Mouse (Mus musculus): ENCODE data around the gene Igsf21. TPM values are rescaled to one million over a fixed set of nuclear protein-coding genes. Genes with fewer than 3 reads are reported as not detected.
A peak's percentile ranks its signal among the peaks of the same experiment; 100 is the strongest.

Igsf21 gene
- polyA plus RNA-seq, 1 experiment from 2014 or later, result 30.0 TPM

DNA sequence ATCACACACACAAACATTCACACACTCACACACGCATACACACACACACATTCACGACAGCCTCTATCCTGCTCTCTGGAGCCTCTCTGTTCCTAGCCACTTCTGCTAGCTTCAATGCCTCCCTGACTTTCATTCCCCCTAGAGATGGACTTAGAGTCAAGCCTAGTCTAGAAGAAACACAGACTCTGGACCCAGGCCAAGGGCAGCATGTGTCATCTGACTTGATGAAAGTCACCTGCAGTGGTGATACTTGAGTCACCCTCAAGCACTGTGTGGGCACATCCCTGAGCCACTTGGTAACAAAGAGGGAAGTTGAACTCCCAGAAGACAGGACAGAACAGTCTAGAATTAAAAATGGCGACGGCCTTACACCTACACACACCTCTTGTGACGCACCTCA lies 168.2 kb downstream of the Igsf21 start:
- Histone ChIP-seq H3K4me3 (ENCODE audit: low read depth, low read length) (no peak overlapping the region), H3K27ac (ENCODE audit: low read depth, low read length) (no peak overlapping the region), H3K4me1 (ENCODE audit: control insufficient read depth, insufficient read depth, low read length) (peaks cover 26% of the 10 kb centered on the region), H3K4me2 (ENCODE audit: low read length) (no peak overlapping the region), H3K9me3 (replicated peaks; ENCODE audit: control insufficient read depth, low read length) (no peaks in the 10 kb centered on the region), H3K9ac (ENCODE audit: low read length) (no peak overlapping the region), H3K36me3 (ENCODE audit: control insufficient read depth, insufficient read depth, low read length) (no peaks in the 10 kb centered on the region), H3K27me3 (replicated peaks; ENCODE audit: control insufficient read depth, insufficient read depth, low read length) (no peaks in the 10 kb centered on the region)
- ATAC-seq (no peak), DNase-seq (ENCODE audit: low spot score) (no peak)
- WGBS, result 92% methylated on average over 5 of the region's 5 CpGs

DNA sequence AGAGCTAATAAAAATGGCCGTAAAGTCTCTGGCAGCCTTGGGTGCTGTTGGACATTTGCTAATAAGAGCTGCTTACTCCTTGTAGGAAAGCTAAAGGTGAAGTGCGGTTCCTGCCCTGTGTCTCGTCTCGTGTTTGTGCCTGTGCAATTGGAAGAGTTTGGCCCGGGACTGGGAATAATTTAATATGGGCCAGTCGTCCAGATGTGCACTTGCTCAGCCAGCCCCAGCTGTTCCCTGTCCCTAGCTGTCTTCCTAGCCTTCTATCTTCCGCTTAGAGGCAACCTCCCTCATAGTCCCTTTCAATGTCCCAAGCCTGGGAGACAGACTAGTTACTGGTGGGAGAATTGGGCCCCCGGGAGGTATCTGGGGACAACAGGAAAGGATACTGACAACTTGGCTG lies 169.0 kb downstream of the Igsf21 start:
- WGBS, result 78% methylated on average over 8 of the region's 8 CpGs

DNA sequence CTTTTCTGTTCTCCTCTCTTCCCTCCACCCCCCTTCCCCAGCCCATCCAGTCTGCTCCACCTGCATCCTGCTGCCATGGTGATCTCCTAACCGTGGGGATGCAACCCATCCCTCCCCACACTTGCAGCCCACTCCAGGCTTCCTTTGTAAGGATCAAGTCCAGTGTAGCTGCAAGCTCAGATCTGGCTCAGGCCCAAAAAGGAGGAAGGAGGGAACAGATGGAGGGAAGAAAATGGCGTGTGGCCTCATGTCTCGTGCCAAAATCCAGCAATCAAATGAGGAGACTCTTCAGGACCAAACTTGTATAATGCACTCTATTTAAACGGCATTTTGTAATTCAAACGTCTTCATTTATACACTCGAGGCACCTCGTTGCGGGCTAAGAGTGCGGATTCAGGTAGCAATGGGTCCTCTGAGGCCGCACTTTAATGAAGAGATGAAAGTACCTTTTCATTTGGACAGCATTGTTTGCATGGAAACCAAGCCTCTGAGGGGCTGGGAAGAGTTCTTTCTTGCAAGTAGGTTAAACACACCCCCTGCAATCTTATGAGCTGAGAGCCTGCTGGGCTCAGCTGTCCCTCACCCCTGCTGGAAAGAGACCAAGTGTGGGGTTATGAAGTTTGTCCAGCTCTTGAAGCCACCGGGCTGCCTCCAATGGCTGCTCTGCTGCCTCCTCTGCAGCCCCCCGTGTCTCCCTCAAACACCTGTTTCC lies 169.6 kb downstream of the Igsf21 start:
- ATAC-seq (peak; percentile 91), DNase-seq (ENCODE audit: low spot score) (peak; percentile 87)
- 0 out of 2 replicates have a peak overlapping the region, but pooled peaks have one; percentile 12 for H3K4me2 ChIP-seq (ENCODE audit: low read length)
- H3K9me3 ChIP-seq (replicated peaks; ENCODE audit: control insufficient read depth, low read length), result no peaks in the 10 kb centered on the region
- no peak overlapping the region for H3K9ac ChIP-seq (ENCODE audit: low read length)
- H3K27me3 ChIP-seq (replicated peaks; ENCODE audit: control insufficient read depth, insufficient read depth, low read length), result no peaks in the 10 kb centered on the region
- H3K4me3 ChIP-seq (ENCODE audit: low read depth, low read length), result no peak overlapping the region
- WGBS, result 20% methylated on average over 12 of the region's 12 CpGs
- H3K27ac ChIP-seq (ENCODE audit: low read depth, low read length), result peak overlapping the region; percentile 61
- H3K4me1 ChIP-seq (ENCODE audit: control insufficient read depth, insufficient read depth, low read length), result peaks cover 26% of the 10 kb centered on the region
- no peaks in the 10 kb centered on the region for H3K36me3 ChIP-seq (ENCODE audit: control insufficient read depth, insufficient read depth, low read length)

More for the DNA sequence above, 169.0 kb downstream of the Igsf21 start:
- ATAC-seq (no peak), DNase-seq (ENCODE audit: low spot score) (no peak)
- H3K27ac ChIP-seq (ENCODE audit: low read depth, low read length), result peak overlapping the region; percentile 61; the same call in 1 of the 2 replicates
- H3K9me3 ChIP-seq (replicated peaks; ENCODE audit: control insufficient read depth, low read length), result no peaks in the 10 kb centered on the region
- no peak overlapping the region for H3K4me2 ChIP-seq (ENCODE audit: low read length)
- H3K4me3 ChIP-seq (ENCODE audit: low read depth, low read length), result no peak overlapping the region
- H3K4me1 ChIP-seq (ENCODE audit: control insufficient read depth, insufficient read depth, low read length), result peaks cover 26% of the 10 kb centered on the region
- H3K9ac ChIP-seq (ENCODE audit: low read length), result no peak overlapping the region
- no peaks in the 10 kb centered on the region for H3K27me3 ChIP-seq (replicated peaks; ENCODE audit: control insufficient read depth, insufficient read depth, low read length)
- H3K36me3 ChIP-seq (ENCODE audit: control insufficient read depth, insufficient read depth, low read length), result no peaks in the 10 kb centered on the region

DNA sequence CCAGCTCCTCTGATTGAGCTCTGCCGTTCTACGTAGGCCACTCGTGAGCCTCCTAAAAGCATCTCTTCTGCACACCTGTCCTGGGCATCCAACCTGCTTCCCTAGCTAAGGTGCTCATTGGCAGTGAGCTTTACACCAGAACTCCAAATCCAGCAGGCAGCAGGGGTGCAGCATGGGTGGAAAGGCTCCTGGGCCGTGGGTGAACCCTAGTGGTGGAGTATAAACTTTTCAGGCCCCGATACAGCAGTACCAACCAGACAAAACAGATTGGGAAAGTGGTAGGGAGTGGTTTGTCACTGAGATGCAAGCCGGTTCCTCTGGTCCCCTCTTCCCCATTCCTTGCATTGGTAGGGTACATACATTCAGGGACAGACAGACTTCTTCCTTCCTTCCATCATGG lies 170.2 kb downstream of the Igsf21 start:
- Histone ChIP-seq H3K27ac (ENCODE audit: low read depth, low read length) (peak overlapping the region; percentile 61; the same call in 1 of the 2 replicates), H3K9ac (ENCODE audit: low read length) (peak overlapping the region; percentile 17; the same call in 1 of the 2 replicates), H3K9me3 (replicated peaks; ENCODE audit: control insufficient read depth, low read length) (no peaks in the 10 kb centered on the region), H3K36me3 (ENCODE audit: control insufficient read depth, insufficient read depth, low read length) (no peaks in the 10 kb centered on the region), H3K4me2 (ENCODE audit: low read length) (no peak overlapping the region), H3K4me3 (ENCODE audit: low read depth, low read length) (no peak overlapping the region), H3K4me1 (ENCODE audit: control insufficient read depth, insufficient read depth, low read length) (peaks cover 23% of the 10 kb centered on the region), H3K27me3 (replicated peaks; ENCODE audit: control insufficient read depth, insufficient read depth, low read length) (no peaks in the 10 kb centered on the region)
- 63% methylated on average over 6 of the region's 6 CpGs for WGBS
- ATAC-seq (peak; percentile 45), DNase-seq (ENCODE audit: low spot score) (no peak)

DNA sequence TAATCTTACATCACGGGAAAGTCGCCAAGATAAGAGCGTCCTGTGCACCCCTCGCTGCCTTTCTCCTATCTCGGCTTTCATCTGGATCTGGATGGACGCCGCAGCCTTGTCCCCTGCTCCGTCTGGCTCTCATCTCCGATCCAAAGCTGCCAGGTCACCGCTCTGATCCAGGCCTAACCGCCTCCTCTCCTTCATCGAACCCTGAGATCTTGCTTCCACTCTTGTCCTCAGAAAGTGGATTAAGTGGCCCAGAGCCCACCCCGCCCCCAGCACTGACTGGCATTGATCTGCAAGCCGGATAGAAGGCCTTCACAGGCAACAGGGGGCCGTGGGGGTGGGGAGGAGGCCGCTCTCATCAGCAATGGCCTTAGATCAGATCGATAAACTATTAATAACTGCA lies 175.5 kb downstream of the Igsf21 start:
- Histone ChIP-seq H3K4me2 (ENCODE audit: low read length) (no peak overlapping the region), H3K27ac (ENCODE audit: low read depth, low read length) (peak overlapping the region; percentile 70; the same call in 1 of the 2 replicates), H3K27me3 (replicated peaks; ENCODE audit: control insufficient read depth, insufficient read depth, low read length) (no peaks in the 10 kb centered on the region), H3K4me3 (ENCODE audit: low read depth, low read length) (no peak overlapping the region), H3K9ac (ENCODE audit: low read length) (no peak overlapping the region), H3K9me3 (replicated peaks; ENCODE audit: control insufficient read depth, low read length) (no peaks in the 10 kb centered on the region), H3K36me3 (ENCODE audit: control insufficient read depth, insufficient read depth, low read length) (no peaks in the 10 kb centered on the region), H3K4me1 (ENCODE audit: control insufficient read depth, insufficient read depth, low read length) (peaks cover 22% of the 10 kb centered on the region)
- no peak for DNase-seq (ENCODE audit: low spot score)
- WGBS, result 23% methylated on average over 17 of the region's 17 CpGs
- no peak for ATAC-seq

DNA sequence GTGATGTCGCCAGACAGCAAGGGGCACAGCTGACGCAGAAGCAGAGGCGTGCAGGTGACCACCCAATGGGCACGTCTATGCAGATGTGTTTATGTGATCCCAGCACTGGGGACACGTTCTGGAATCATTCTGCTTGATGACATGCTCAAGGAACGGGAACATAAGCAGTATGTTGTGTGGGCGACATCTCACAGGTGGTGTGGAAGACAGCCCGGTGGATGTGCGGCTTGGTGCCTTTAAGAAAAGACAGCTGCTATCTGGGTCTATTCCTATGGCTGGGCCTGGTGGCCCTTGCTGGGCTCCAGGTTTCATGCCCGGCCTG lies 176.3 kb downstream of the Igsf21 start:
- ATAC-seq (no peak; the same call in 1 of the 2 replicates), DNase-seq (ENCODE audit: low spot score) (no peak)
- WGBS, result 31% methylated on average over 10 of the region's 10 CpGs

DNA sequence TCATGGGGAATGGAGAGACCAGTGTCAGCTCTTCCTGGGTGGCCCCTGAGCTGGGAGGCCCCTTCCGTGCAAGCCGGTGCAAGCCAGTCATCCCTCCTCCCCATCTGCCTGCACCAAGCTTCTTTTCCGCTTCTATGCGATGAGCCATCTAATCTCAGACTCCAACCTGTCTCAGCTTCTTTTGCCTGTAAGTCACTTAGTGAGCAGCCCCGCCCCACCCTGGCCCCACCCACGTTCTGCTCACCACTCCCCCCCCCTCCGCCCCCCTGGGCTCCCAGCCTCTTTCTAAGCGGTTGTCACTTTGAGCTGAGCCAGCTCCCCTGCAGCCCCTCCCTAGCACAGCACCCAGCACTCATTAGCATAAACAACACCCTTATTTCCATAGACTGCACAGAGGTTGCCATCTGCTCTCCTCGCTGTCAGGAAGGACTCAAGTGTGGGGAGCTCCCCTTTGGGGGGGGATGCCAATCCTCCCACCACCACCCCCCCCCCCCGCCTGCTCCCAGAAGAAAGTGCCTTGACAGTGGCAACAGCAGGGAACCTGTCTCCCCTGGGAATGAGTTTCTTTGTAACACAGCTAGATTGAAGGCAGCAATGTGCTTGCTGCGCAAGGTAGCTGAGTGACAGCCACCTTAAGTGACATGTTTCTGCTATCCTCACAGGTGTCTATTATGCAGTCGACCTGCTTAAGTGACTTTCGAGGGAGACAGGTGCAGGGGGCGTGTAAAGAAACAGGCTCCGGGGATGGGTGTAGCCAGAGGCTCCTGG lies 176.8 kb downstream of the Igsf21 start:
- peak overlapping the region; percentile 70 for H3K27ac ChIP-seq (ENCODE audit: low read depth, low read length)
- no peaks in the 10 kb centered on the region for H3K9me3 ChIP-seq (replicated peaks; ENCODE audit: control insufficient read depth, low read length)
- no peak overlapping the region for H3K4me2 ChIP-seq (ENCODE audit: low read length)
- H3K27me3 ChIP-seq (replicated peaks; ENCODE audit: control insufficient read depth, insufficient read depth, low read length), result no peaks in the 10 kb centered on the region
- DNase-seq (ENCODE audit: low spot score) (peak; percentile 91), ATAC-seq (peak; percentile 97)
- WGBS, result 5% methylated on average over 15 of the region's 15 CpGs
- H3K4me1 ChIP-seq (ENCODE audit: control insufficient read depth, insufficient read depth, low read length), result peaks cover 21% of the 10 kb centered on the region
- no peaks in the 10 kb centered on the region for H3K36me3 ChIP-seq (ENCODE audit: control insufficient read depth, insufficient read depth, low read length)
- no peak overlapping the region for H3K4me3 ChIP-seq (ENCODE audit: low read depth, low read length)
- no peak overlapping the region for H3K9ac ChIP-seq (ENCODE audit: low read length)

More for the DNA sequence above, 176.3 kb downstream of the Igsf21 start:
- Histone ChIP-seq H3K4me2 (ENCODE audit: low read length) (no peak overlapping the region), H3K27me3 (replicated peaks; ENCODE audit: control insufficient read depth, insufficient read depth, low read length) (no peaks in the 10 kb centered on the region), H3K36me3 (ENCODE audit: control insufficient read depth, insufficient read depth, low read length) (no peaks in the 10 kb centered on the region), H3K4me3 (ENCODE audit: low read depth, low read length) (no peak overlapping the region), H3K27ac (ENCODE audit: low read depth, low read length) (peak overlapping the region; percentile 70), H3K9ac (ENCODE audit: low read length) (no peak overlapping the region), H3K4me1 (ENCODE audit: control insufficient read depth, insufficient read depth, low read length) (peaks cover 21% of the 10 kb centered on the region), H3K9me3 (replicated peaks; ENCODE audit: control insufficient read depth, low read length) (no peaks in the 10 kb centered on the region)

DNA sequence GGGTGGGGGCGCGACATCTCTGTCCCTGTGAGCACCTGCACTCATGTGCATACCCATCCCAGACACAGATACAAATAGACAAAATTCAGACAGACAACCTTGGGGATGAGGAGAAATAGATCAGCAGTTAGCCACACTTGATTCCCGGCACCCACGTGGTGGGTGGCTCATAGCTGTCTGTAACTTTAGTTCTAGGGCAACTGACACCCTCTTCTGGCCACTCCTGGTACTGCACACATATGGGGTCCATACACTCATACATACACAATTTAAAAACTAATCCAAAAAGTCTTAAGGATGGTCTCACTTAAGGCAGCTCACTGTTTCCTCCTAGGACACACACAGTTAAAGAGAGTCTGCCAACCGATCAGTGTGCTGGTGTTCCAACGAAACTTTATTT lies 178.1 kb downstream of the Igsf21 start:
- no peak for DNase-seq (ENCODE audit: low spot score)
- no peaks in the 10 kb centered on the region for H3K36me3 ChIP-seq (ENCODE audit: control insufficient read depth, insufficient read depth, low read length)
- no peak overlapping the region for H3K4me2 ChIP-seq (ENCODE audit: low read length)
- no peak overlapping the region for H3K4me3 ChIP-seq (ENCODE audit: low read depth, low read length)
- H3K27me3 ChIP-seq (replicated peaks; ENCODE audit: control insufficient read depth, insufficient read depth, low read length), result no peaks in the 10 kb centered on the region
- H3K4me1 ChIP-seq (ENCODE audit: control insufficient read depth, insufficient read depth, low read length), result peaks cover 21% of the 10 kb centered on the region
- H3K9me3 ChIP-seq (replicated peaks; ENCODE audit: control insufficient read depth, low read length), result no peaks in the 10 kb centered on the region
- no peak overlapping the region for H3K27ac ChIP-seq (ENCODE audit: low read depth, low read length)
- WGBS, result 97% methylated on average over 6 of the region's 6 CpGs
- H3K9ac ChIP-seq (ENCODE audit: low read length), result no peak overlapping the region
- ATAC-seq, result no peak

DNA sequence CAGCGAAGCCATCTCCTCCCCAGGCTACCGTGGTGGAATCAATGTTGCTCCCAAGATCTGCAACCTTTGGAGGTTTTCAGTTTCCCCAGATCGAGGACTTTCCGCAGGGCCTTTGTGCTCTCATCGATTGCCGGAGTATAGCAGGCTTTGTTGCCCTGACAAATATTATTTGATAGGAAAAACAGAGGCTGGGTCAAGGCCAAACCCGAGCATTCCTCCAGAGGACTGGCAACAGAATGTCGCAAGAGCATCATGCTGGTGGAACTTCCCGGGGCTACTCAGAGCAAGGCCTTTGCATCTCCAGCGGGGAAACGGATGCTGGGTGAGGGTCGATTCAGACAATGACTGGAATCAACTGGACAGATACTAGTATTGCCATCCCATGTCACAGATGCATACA lies 180.6 kb downstream of the Igsf21 start:
- ATAC-seq (no peak), DNase-seq (ENCODE audit: low spot score) (no peak)
- Histone ChIP-seq H3K9me3 (replicated peaks; ENCODE audit: control insufficient read depth, low read length) (no peaks in the 10 kb centered on the region), H3K4me3 (ENCODE audit: low read depth, low read length) (no peak overlapping the region), H3K36me3 (ENCODE audit: control insufficient read depth, insufficient read depth, low read length) (no peaks in the 10 kb centered on the region), H3K4me2 (ENCODE audit: low read length) (no peak overlapping the region), H3K27ac (ENCODE audit: low read depth, low read length) (no peak overlapping the region), H3K9ac (ENCODE audit: low read length) (no peak overlapping the region), H3K27me3 (replicated peaks; ENCODE audit: control insufficient read depth, insufficient read depth, low read length) (no peaks in the 10 kb centered on the region), H3K4me1 (ENCODE audit: control insufficient read depth, insufficient read depth, low read length) (peaks cover 18% of the 10 kb centered on the region)
- WGBS, result 90% methylated on average over 12 of the region's 12 CpGs
